Mouse (Mus musculus): Measurements from ENCODE around the gene Dmc1.

The Dmc1 gene

GRCm38 (mm10) chr15:79516171-79517096 is 88.5 kb downstream of the Dmc1 start, which contains the start of gene Kdelr3:
TSS of gene Kdelr3 (plus strand) at chr15:79516411.
- DNase-seq (ENCODE audit: extremely low spot score, low read depth, low spot score): no peak

- DNase-seq (ENCODE audit: extremely low spot score, low read depth, low spot score): no peak
Measured at GRCm38 (mm10) chr15:79513940-79514339, 91.0 kb downstream of the Dmc1 start.

- no peak for DNase-seq (ENCODE audit: extremely low spot score, low read depth, low spot score)
Measured at GRCm38 (mm10) chr15:79511553-79512320, 93.2 kb downstream of the Dmc1 start.
